Mouse (Mus musculus): ENCODE results near the gene Tmem147.

Tmem147 gene

GRCm38 (mm10) chr7:30728214-30728613 is 1.1 kb downstream of the Tmem147 start:
- DNase-seq (ENCODE audit: low spot score in 2 of 2): no peak

GRCm38 (mm10) chr7:30723274-30723953 is 5.9 kb downstream of the Tmem147 start:
- no peak for DNase-seq (ENCODE audit: low spot score in 2 of 2)

GRCm38 (mm10) chr7:30721286-30721685 is 8.1 kb downstream of the Tmem147 start:
- DNase-seq (ENCODE audit: low spot score in 2 of 2): no peak

- DNase-seq (ENCODE audit: low spot score in 2 of 2): no peak
Observed at GRCm38 (mm10) chr7:30719669-30720068, 9.7 kb downstream of the Tmem147 start.

GRCm38 (mm10) chr7:30717716-30718046 is 11.7 kb downstream of the Tmem147 start:
- no peak for DNase-seq (ENCODE audit: low spot score in 2 of 2)

GRCm38 (mm10) chr7:30717006-30717715 is 12.2 kb downstream of the Tmem147 start:
- DNase-seq (ENCODE audit: low spot score in 2 of 2): peak; percentile 35 to 55

GRCm38 (mm10) chr7:30711942-30712341 is 17.4 kb downstream of the Tmem147 start, which contains the start of gene Atp4a:
Gene Atp4a, plus strand, starts transcription at chr7:30712209.
- no peak for DNase-seq (ENCODE audit: low spot score in 2 of 2)

GRCm38 (mm10) chr7:30707441-30707840 is 21.9 kb downstream of the Tmem147 start:
- no peak for DNase-seq (ENCODE audit: low spot score in 2 of 2)

- no peak for DNase-seq (ENCODE audit: low spot score in 2 of 2)
Observed at GRCm38 (mm10) chr7:30706214-30706882, 23.0 kb downstream of the Tmem147 start.

GRCm38 (mm10) chr7:30698589-30698988 is 30.8 kb downstream of the Tmem147 start, which contains the start of gene 2200002J24Rik:
Gene 2200002J24Rik, plus strand, starts transcription at chr7:30698926.
- DNase-seq (ENCODE audit: low spot score in 2 of 2): no peak

GRCm38 (mm10) chr7:30698101-30698500 is 31.2 kb downstream of the Tmem147 start:
- DNase-seq (ENCODE audit: low spot score in 2 of 2): no peak

- DNase-seq (ENCODE audit: low spot score in 2 of 2): peak; percentile 11 to 18
Observed at GRCm38 (mm10) chr7:30688325-30688724, 41.0 kb downstream of the Tmem147 start.

- no peak for DNase-seq (ENCODE audit: low spot score in 2 of 2)
Observed at GRCm38 (mm10) chr7:30683425-30683824, 45.9 kb downstream of the Tmem147 start.

- no peak for DNase-seq (ENCODE audit: low spot score in 2 of 2)
Observed at GRCm38 (mm10) chr7:30681897-30682296, 47.4 kb downstream of the Tmem147 start.

GRCm38 (mm10) chr7:30678263-30678975 is 50.9 kb downstream of the Tmem147 start:
- peak in 1 of 2 experiments; percentile 7 for DNase-seq (ENCODE audit: low spot score in 2 of 2)

All from right cerebral cortex, adult 2 months (tissue).